In the genomic region with DNA sequence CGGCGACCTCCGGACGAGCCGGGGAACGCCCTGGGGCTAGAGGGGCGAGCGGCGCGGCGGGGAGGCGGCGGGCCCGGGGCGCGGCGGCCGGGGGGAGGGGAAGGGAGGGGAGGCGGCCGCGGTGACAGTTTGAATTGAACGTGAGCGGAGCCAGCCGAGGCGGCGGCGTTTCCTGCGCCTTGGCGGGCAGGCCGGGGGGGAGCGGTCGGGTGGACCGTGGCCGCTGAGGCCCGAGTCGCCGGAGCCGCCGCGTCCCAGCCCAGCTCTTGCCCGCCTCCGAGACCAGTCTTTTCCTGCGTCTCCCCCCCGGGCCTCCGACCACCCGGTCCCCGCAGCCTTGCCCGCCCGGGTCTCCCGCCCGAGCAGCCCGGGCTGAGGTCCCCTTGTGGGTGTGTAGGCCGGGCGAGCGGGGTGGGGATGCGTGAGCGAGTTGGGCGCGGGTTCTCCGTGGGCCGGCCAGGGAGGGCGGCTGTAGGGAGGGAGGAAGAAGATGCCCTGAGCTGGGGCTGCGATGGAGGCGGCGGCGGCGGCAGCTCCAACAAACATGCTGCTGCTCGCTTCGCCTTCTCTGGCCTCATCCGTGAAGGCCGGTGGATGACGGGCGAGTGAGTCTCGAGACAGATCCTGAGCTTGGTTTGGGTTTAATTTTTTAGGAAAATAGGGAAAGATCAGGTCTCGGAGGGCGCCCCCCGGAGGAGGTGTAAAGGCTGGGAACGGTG, we compare ENCODE assay signal across 8 mouse cellular contexts. TPM values are rescaled to one million over a fixed set of nuclear protein-coding genes. Genes with fewer than 3 reads are reported as not detected.
DNase-seq lines count a peak whose midpoint lies in the region; ATAC-seq lines count a peak whose summit lies in the region.

No protein-coding gene starts in this region.

- H3K4me1 ChIP-seq in intestine, embryonic 15.5 days (replicated peaks): peaks cover 7% of the 10 kb centered on the region; the same call in 1 of the 2 replicates
- peaks cover 28% of the 10 kb centered on the region for H3K4me1 ChIP-seq in midbrain, embryonic 10.5 days

- no peaks in the 10 kb centered on the region for H3K9me3 ChIP-seq in intestine, embryonic 15.5 days
- no peaks in the 10 kb centered on the region for H3K9me3 ChIP-seq in midbrain, embryonic 10.5 days (replicated peaks)

- H3K27me3 ChIP-seq in intestine, embryonic 15.5 days (replicated peaks): no peaks in the 10 kb centered on the region
- no peaks in the 10 kb centered on the region for H3K27me3 ChIP-seq in midbrain, embryonic 10.5 days (ENCODE audit: low read depth, poor library complexity, severe bottlenecking)

- peak overlapping the region; percentile 94 for H3K9ac ChIP-seq in intestine, embryonic 15.5 days

- peak overlapping the region; percentile 55 for H3K4me2 ChIP-seq in intestine, embryonic 15.5 days (replicated peaks)

- peak overlapping the region; percentile 76 for H3K4me3 ChIP-seq in intestine, embryonic 15.5 days (replicated peaks)
- H3K4me3 ChIP-seq in midbrain, embryonic 10.5 days: peak overlapping the region; percentile 94

- no peaks in the 10 kb centered on the region for H3K36me3 ChIP-seq in intestine, embryonic 15.5 days
- H3K36me3 ChIP-seq in midbrain, embryonic 10.5 days: no peaks in the 10 kb centered on the region

- H3K27ac ChIP-seq in intestine, embryonic 15.5 days: peak overlapping the region; percentile 99
- H3K27ac ChIP-seq in midbrain, embryonic 10.5 days (replicated peaks): peak overlapping the region; percentile 99

- WGBS in intestine, embryonic 15.5 days: under 1% methylated on average over 63 of the region's 78 CpGs
- under 1% methylated on average over 62 of the region's 78 CpGs for WGBS in midbrain, embryonic 10.5 days

- peak; percentile 66 for DNase-seq in 3134 (ENCODE audit: extremely low read depth, insufficient read length, low spot score)
- peak; percentile 71 for DNase-seq in adrenal gland, adult 2 months
- DNase-seq in embryo, embryonic 11.5 days (ENCODE audit: low read depth, low spot score): peak; percentile 16
- DNase-seq in gastrocnemius, postnatal 36 days: peak; percentile 56 to 60
- DNase-seq in left cerebral cortex, postnatal 4 days: peak; percentile 64
- DNase-seq in midbrain, embryonic 10.5 days (ENCODE audit: low spot score): peak; percentile 61
- peak; percentile 20 for DNase-seq in skeletal muscle tissue, adult 2 months (ENCODE audit: low read depth, low spot score)

- peak; percentile 57 for ATAC-seq in intestine, embryonic 15.5 days

- intact Hi-C loops in gastrocnemius, postnatal 36 days (cut with DNase I): loop anchor here (2.0 kb wide), 1 partner anchor 78 kb away; no protein-coding TSS in a partner anchor
- intact Hi-C loops in left cerebral cortex, postnatal 4 days (cut with DNase I): loop anchor here (2.0 kb wide), 1 partner anchor 78 kb away; no protein-coding TSS in a partner anchor

RNA-seq across cellular contexts. Expression of a gene that starts 0.7 kb away (rescaled TPM):
- 100 to 1,000 TPM; 116 to 125 TPM for total RNA-seq in adrenal gland, adult 2 months (2021)
- 1.4 and 1.8 TPM in 2 replicates for polyA plus RNA-seq in adrenal gland, adult 2 months (2012; rRNA removed)
- 10 to 100 TPM; 64.4 to 67.1 TPM for total RNA-seq in gastrocnemius, postnatal 36 days (2021)
- 221 and 262 TPM in 2 replicates for polyA plus RNA-seq in intestine, embryonic 15.5 days (2015; fragmentation: Nextera tagmentation; extraction: Ambion mirVana)
- 100 to 1,000 TPM; 219 to 231 TPM for total RNA-seq in left cerebral cortex, postnatal 4 days (2021)
- 234 and 248 TPM in 2 replicates for polyA plus RNA-seq in midbrain, embryonic 10.5 days (2016; fragmentation: Nextera tagmentation; extraction: Ambion mirVana)

Comparison
In these comparisons a context has a peak if more than half of its experiments do, and no peak if none do; other contexts are left out.
1. Peak in every context shown above with its lines: DNase-seq, ATAC-seq, H3K4me3 ChIP-seq and H3K27ac ChIP-seq.
2. DNase-seq: peak in every context shown above with its lines; median percentile 71 in adrenal gland, adult 2 months; 66 in 3134; 64 in left cerebral cortex, postnatal 4 days; 61 in midbrain, embryonic 10.5 days; 58 in gastrocnemius, postnatal 36 days; 20 in skeletal muscle tissue, adult 2 months; 16 in embryo, embryonic 11.5 days.